Mouse (Mus musculus): ENCODE measurements at regions not wholly inside any gene's neighbourhood (a gene's known extent, or its start where the extent isn't known, plus 50 kb on each side); places are given as distances from the start of the nearest gene placed in this dataset.
A peak's percentile ranks its signal among the peaks of the same experiment; 100 is the strongest.

DNA sequence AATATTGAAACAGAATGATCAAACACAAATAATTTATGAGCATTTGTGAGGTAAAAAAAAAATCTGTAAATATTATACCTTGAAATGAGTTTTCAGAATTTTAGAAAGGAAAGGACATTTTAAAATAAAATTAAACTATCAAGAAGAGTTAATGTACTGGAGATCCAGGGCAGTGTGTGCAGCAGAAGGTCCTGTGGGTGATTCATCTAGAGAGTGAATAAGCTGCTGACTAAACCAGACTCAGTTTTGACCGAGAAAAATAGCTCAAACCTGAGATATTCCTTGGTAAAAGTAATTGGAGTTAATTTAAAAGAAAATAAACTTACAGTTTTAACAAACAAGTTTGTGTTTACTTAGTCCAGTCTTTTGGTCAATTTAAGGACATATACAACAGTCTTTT, 1118.6 kb upstream of the Celf2 start:
- DNase-seq: no peak

- DNase-seq: no peak
Observed at GRCm38 (mm10) chr2:8628485-8629208, 1119.3 kb upstream of the Celf2 start.

- no peak for DNase-seq
Observed at GRCm38 (mm10) chr2:8638082-8638481, 1128.7 kb upstream of the Celf2 start.

DNA sequence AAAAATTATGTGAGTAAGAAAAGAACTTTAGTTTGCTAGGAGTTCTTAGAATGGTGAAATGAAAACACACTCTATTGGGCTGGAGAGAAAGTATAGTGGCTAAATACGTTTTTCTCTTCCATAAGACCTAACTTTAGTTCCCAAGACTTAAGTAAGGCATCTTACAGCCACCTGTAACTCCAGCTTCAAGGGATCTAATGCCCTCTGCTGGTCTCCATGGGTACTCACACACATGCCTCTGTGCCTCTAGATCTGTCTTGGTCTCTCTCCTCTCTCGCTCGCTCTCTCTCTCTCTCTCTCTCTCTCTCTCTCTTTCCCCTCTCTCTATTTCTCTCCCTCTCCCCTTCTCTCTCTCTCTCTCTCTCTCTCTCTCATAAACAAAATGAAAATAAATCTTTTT, 1129.9 kb upstream of the Celf2 start:
- no peak for DNase-seq

DNA sequence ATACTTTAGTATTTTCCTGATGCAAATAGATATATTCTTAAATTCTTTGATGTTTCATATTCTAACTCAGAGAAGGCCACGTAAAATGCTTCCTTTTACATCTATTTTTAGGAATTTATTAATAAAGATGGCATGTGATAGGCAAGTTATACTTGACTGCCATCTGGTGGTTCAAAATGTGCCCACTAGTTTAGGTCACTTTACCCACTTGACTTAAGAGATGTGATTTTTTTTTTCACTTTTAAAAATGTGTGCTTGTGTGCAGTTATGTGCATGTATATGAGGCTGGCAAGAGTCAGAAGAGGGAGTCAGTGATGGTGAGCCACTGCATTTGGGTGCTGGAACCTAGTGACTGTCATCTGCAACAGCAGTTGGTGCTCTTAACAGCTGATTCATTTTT, 1136.1 kb upstream of the Celf2 start:
- no peak for DNase-seq

- DNase-seq: no peak
Observed at GRCm38 (mm10) chr2:8660544-8660943, 1151.2 kb upstream of the Celf2 start.

- peak in 1 of 2 experiments; percentile 53 for DNase-seq
Observed at GRCm38 (mm10) chr2:8673751-8674378, 1164.5 kb upstream of the Celf2 start.

- no peak for DNase-seq
Observed at GRCm38 (mm10) chr2:8675537-8675936, 1166.2 kb upstream of the Celf2 start.

DNA sequence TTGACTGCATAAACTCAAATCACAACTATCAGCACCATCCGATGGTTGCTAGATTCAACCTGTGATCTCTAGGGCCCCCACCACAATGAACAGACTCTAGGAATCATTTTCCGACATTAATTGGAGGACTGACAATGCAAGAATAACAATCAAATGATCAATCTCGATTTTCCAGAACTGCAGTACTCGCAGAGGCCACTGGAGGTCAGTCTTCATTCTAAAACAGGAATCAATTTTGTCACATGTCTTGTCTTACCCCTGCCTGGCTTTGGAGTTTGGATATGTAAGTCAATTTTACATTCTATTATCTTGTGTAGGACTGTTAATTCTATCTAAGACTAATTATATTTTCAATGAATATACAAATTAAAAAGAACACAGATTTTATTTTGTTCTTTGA, 1167.2 kb upstream of the Celf2 start:
- DNase-seq: peak in 1 of 2 experiments; percentile 10

- no peak for DNase-seq
Observed at GRCm38 (mm10) chr2:8690846-8691643, 1181.7 kb upstream of the Celf2 start.

DNA sequence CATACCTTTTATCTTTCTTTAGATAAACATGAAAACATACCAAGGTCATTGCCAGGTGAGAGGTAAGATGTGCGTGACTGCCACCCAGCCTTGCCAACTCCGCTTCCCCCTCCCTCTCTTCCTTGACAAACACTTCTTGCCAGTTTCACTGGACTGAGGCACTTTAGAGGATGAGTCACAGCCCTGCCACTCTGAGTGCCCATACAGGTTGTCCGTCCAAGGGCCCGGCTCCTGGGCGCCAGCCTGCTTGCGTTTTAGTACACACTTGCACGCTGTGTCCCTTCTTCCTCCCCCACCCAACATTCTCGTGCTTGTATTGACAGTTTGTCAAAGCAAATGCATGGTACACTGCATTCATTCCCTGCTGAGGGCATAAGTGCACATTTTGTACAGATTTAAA, 1151.7 kb upstream of the 4930412O13Rik start:
- peak; percentile 49 to 77 for DNase-seq

DNA sequence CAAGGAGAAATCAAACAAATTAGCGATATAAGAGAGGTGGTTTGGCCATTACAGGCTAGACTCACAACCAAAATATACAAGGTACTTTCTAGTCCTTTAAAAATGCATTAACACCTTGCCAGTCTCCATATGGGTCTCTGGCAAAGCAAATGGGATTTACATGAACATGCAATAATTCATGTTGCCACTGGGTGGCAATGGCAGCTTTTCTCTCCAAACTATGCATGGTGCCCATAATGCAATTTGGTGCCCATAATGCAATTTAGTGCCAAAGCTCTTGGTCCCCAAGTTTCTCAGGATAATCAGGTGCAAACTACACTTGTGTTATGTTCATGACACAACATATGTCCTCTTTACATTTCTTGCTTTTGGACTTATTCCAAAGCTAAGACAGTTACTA, 1126.9 kb upstream of the 4930412O13Rik start:
- peak in 1 of 2 experiments; percentile 36 for DNase-seq

GRCm38 (mm10) chr2:8756546-8756945, 1124.5 kb upstream of the 4930412O13Rik start:
- DNase-seq: no peak

- DNase-seq: no peak
Observed at GRCm38 (mm10) chr2:8770636-8771035, 1110.4 kb upstream of the 4930412O13Rik start.

- DNase-seq: no peak
Observed at GRCm38 (mm10) chr2:8781152-8781935, 1099.7 kb upstream of the 4930412O13Rik start.

- no peak for DNase-seq
Observed at GRCm38 (mm10) chr2:8782225-8782624, 1098.8 kb upstream of the 4930412O13Rik start.

GRCm38 (mm10) chr2:8802061-8802460, 1079.0 kb upstream of the 4930412O13Rik start:
- DNase-seq: no peak

GRCm38 (mm10) chr2:8809609-8810008, 1071.4 kb upstream of the 4930412O13Rik start:
- no peak for DNase-seq

- peak in 1 of 2 experiments; percentile 12 for DNase-seq
Observed at GRCm38 (mm10) chr2:8818127-8818526, 1062.9 kb upstream of the 4930412O13Rik start.

DNA sequence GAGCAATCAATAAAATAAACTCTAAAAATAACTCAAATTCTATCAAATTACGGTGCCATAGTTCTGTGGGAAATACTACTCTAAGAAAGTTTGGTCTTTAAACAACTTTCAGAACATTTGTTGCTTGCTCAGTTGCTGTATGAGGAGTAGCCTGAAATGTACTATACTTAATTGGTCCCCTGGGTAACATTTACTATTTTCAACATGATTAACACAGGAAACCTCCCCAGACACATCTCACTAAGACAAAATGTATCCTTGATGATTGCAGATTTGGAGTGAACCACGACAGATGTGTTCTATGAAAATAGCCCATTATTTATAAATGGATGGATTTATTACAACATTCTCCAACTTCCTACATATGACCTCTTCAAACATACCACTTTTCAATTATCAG, 1055.6 kb upstream of the 4930412O13Rik start:
- DNase-seq: no peak
